Mouse (Mus musculus) CD4-positive helper T cell, adult 2 months (primary cell): ENCODE measurements around the gene Slc3a1.
A peak's percentile ranks its signal among the peaks of the same experiment; 100 is the strongest.

ENCODE experiments used
- DNase-seq: peaks from one replicate; pipeline ENCODE4 v3.0.0-alpha.2; 2012; ENCODE audit warnings: low read depth, missing footprints, low spot score

Slc3a1 gene

DNA sequence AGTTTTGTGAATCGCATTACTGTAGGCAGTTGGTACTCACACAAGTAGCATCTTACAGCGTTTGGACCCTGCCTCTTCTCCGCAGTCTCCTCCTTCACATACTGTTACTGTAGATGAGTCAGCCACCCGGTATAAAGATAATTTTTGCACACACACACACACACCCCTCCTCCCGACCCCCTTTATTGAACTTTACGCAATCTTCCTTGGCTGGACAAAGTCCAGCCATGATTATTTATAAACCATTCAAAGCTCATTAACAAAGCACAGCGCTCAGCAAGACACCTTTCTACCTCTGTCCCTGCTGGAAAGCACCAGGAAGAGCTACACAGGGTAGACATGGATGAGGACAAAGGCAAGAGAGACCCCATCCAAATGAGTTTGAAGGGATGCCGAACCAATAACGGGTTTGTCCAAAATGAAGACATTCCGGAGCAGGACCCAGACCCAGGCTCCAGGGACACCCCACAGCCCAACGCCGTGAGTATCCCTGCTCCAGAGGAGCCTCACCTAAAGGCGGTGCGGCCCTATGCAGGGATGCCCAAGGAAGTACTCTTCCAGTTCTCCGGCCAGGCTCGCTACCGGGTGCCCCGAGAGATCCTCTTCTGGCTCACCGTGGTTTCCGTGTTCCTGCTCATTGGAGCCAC, at the start of gene Slc3a1:
Slc3a1 (plus strand) TSS at position 284 of the 647 bp plus-strand sequence.
- DNase-seq, result no peak

DNA sequence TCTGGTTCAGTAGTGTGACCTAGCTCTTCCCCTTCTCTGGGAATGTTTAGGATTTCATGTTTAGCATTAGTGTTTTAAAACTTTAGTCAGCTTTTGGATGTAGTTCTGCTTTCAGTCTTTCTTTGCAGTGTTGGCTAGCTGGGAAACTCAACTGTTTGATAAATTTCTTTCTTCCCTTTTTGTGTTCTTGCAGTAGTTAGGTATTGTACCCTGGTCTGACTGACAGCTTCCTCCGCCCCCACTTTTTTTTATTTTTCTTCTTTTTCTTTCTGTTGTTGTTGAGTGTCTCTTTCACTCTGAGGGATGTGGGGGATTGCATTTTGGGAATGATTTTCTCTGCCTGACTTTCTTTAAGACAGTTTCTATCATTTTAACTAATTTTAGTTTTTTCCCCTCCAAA, 46.5 kb upstream of the Slc3a1 start:
- DNase-seq, result no peak

DNA sequence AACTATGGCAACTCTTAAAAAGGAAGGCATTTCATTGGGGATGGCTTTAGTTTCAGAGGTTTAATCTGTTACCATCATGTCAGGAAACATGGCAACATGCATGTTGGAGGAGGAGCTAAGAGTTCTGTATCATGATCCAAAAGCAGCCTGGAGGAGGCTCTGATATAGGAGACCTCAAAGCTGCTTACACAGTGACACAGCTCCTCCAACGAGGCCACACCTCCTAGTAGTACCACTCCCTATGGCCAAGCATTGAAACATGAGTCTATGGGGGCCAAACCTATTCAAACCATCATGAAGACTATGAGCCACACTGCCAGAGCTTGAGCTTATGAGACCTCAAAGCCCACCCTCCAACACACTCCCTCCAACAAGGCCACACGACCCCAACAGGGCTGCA, 45.4 kb upstream of the Slc3a1 start:
- no peak for DNase-seq

DNA sequence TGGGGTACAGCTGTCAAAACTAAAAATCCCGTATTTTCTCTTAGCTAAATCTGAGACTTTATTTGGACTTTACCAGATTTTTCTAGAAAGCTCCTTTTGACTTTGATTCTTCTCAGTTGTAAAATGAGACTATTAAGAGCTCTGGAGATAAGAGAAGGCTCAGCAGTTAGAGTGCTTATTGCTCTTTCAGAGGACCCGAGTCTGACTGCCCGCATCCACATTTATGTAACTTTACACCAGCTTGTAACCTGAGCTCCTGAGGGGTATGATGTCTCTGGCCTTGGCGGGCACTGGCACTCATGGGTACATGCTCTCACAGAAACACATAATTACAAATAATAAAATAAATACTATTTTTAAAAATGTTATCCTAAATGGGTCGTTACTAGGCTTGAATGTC, 41.8 kb upstream of the Slc3a1 start:
- DNase-seq, result no peak

DNA sequence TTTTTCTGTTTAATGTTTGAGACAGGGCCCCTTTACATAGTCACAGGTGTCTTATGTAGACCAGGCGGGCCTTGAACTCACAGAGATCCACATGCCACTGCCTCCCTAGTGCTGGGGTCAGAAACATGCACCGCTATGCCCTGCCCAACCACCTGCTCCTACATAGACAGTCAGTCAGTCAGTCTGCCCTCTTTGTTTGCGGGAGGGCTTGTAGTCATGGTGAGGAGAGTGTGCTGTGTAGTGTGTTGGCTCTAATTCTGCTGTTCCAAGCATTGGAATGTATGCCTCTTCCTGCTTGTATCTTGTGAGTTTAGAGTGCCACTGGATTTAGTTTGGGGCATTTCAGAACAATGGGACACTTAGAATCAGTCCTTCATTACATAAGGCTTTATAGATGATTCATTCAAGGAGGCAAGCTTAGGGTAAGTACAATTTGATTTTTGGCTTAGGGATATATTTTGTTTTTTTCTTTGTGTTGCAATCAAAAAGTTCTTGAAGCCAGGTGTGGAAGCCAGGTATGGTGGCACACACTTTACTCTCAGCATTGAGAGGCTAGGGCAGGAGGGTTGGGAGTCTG, 40.3 kb upstream of the Slc3a1 start:
- no peak for DNase-seq

DNA sequence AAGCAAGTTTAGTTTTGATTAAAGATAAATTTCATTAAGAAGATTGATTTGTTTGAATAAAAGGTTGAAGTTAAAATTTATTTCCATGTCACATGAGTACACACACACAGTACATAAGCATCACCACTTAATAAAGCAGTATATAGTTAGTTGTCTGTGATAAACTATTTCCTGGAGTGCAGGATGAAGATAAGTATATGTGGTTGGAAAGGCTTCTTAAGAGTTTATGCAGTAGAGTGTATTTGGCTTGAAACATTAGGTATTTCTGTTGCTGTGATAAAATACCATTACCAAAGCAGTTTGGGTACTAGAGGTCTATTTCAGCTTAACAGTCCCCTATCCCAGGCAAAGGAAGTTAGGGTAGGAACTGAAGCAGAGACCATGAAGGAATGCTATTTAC, 39.7 kb upstream of the Slc3a1 start:
- no peak for DNase-seq

DNA sequence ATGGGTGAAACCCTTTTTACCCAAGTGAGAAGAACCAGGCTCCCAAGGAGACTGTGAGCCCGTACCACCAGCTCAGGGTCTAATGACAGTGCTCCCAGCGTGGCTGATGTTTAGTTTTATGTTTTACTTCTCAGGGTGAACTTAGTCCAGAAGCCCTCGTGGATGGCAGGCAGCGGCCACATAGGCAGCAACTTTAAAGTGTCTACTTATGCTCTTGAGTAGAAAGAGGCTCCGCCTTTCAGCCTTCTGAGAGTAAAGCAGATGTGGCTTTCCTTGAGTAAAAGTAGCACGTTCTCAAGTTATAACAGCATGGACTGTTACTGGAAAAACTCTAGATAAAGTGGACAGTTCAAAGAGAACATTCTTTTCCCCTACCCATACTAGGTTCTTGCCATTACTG, 32.3 kb upstream of the Slc3a1 start:
- DNase-seq, result no peak

DNA sequence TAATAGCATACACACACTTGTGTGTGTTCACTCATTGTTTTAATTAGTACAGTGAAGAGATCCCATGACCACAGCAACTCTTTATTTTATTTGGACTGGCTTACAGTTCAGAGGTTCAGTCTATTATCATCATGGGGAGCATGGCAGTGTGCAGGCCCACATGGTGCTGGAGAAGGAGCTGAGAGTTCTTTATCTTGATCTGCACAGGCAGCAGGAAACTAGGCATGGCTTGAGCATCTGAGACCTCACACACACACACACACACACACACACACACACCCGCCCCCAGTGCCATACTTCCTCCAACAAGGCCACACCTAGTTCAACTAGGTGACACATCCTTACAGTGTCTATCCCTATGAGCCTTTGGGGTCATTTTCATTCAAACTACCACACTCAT, 30.5 kb upstream of the Slc3a1 start:
- DNase-seq, result peak; percentile 36

DNA sequence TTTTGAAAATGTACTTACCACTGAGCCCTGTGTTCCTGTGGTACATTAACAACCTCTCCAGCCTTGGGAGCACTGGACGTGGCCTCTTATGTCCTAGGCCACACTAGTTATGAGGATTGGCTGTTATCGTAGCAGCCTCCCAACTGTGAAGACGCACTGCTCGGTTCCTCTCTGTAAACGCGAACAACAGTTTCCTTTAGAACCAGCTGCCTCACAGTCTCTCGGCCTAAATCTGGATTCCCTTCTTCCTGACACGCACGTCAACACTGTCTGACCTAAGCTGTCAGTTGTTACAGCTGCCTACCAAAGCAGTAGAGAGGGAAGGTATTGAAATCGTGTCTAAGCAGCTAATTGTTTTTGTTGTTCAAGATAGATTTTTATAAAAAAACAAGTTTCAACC, 28.5 kb upstream of the Slc3a1 start:
- DNase-seq, result no peak

DNA sequence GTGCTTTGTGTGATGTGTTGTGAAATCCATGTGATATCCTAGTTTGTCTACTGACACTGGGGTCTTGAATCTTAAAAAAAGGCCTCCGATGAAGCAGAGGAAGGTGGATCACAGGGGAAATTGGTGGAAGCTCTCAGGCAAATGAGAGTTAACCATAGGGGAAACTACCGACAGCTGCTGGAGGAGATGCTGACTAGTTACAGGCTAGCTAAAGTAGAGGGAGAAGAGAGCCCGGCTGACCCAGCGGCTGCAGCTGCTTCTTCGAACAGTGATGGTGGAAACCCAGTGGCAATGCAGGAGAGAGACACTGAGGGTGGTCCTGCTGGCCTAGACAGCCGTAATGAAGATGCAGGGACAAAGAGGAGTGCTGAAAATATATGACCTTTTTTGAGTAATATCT, 14.7 kb upstream of the Slc3a1 start:
- no peak for DNase-seq

DNA sequence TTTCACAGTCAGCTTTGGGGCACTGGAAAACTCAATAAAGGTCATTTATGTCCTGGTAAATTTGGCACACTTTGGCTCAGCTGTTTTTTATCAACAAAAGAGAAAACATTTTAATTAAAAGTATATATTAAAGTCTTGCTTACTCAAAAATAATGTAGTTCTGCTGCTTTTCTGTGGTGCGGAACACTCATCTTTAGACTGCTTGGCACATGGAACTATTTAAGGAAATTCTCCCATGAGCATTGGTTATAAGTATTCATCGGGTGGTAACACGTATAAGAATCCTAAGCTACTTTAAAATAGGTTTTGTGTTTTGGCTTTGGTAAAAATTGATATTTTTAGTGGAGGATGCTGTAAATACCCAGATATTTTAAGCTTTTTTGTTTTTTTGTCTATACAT, 13.5 kb upstream of the Slc3a1 start:
- no peak for DNase-seq

DNA sequence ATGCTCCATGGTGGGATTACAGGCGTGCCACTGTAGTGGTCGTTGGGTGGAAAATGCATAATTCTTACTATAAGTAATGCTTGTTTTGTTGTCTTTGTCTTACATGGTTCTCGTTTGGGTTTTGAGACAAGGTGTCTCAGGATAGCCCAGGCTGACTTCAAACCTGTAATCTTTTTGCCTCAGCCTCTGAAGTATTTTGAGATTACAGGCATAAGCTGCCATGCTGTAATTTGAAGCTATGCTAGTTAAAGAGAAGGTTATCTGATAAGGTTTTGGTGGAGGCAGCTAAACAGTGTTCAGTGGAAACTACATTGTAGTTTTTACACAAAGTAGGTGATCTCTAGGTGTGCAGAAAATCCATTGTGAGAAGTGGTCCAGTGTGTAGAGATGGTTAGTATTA, 9.8 kb upstream of the Slc3a1 start:
- DNase-seq, result no peak

DNA sequence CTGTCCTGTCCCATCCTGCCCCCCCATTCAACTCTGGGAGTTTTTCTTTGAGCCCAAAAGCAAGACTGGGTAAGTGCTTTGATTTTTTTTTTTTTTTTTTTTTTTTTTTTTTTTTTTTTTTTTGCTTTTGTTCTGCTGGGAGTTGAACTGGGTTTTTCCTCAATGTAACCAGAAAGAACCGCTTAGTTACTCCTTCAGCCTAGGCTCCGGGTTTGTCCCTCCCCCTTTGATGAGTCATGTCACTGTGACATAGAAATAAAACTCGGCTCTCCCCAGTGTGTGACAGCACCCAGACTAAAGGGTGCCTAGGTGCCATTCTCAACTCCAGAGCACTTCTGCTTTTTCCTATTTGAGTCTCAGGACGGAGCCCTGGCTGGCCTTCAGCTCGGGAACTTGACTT, 9.4 kb upstream of the Slc3a1 start:
- DNase-seq, result peak; percentile 29

DNA sequence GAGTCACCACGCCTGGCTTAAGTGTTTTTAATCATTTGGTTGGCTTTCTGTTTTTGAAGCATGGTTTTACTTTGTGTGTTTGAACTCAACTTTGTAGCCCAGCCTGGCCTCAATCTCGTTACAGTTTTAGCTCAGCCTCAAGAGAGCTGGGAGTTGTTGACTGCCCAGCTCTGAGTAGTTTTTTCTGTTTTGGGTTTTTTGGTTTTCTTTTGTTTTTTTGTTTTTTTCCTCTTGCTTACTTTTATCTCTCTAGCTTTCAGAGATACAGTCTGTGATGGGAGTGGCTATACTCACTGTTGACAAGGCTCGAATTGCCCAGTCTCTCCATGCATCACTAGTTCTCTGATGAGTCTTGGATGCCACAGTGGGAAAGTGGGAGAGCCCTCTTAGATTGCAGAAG, 7.8 kb upstream of the Slc3a1 start:
- DNase-seq, result no peak

DNA sequence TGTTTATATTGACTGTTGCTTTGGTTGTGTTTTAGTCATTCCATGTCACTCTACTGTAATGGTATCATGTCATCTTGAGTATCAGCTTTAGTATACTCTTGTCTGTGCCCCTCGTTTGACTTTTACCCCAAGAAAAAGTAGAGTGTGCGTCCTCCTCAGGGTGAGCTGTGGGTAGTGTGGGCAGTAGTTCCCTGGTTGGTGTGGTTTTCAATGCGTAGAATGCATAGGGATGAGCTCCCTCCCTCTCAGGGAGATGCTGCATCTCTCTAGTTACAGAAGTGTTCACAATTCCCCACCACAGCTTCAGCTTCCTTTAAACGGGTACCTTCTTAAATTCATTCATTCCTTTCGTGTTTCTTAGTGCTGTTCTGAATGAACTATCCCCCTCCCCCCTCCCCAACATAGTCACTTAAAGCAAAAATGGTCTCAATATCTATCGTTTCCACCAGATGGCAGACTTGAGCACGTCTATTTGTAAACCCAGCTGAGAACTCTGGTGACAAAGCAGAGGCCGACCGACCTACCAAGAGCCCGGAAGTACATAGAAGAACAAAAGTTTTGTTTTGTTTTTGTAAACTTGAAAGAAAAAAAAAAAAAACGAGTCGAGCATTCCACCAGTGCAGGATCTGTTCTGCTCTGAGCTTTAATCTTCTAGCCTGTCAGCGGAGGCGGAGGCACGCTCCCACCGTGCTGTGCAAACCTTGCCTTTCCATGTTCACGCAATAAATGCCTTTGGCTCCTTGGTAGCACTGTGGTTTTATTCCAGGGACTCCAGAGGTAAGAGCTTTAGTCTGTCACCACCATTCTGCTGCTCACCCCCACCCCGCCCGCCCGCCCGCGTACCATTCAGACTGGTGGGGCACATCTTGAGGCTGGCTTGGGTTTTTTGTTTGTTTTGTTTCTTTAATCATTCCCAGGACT, 4.7 kb upstream of the Slc3a1 start:
- peak; percentile 91 for DNase-seq

DNA sequence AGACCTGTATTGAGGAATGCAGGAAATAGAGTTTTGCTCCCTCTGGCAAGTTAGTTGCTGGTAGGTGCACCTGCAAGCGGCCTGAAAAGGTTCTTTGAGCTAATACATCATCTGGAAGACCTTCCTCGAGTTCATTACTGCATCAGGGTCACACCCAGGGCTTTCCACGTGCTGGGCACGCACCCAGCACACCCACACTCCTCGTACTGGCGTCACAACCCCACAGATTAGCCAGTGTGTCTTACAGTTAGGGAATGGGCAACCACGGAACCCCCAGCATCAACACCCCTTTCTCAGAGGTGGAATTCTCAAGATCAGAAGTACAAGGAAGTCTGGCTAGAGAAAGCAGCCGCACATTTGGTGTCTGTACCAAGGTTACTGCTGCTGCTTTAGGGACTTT, 3.9 kb upstream of the Slc3a1 start:
- DNase-seq, result no peak

DNA sequence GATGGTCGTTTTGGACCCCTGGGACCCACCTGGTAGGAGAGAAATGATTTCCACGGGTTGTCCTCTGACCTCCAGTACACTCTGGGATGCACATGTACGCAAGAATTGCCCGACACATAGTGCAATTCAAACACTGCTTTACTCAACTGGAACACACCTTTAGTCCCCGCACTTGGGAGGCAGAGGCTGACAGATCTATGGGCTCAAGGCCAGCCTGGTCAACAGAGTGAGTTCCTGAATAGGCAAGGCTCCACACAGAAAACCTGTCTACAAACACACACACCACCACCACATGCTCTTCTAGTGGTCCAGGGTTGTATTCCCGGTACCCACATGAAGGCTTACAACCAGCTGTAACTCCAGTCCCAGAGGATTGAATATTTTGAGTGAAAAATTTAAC, 3.0 kb upstream of the Slc3a1 start:
- no peak for DNase-seq

DNA sequence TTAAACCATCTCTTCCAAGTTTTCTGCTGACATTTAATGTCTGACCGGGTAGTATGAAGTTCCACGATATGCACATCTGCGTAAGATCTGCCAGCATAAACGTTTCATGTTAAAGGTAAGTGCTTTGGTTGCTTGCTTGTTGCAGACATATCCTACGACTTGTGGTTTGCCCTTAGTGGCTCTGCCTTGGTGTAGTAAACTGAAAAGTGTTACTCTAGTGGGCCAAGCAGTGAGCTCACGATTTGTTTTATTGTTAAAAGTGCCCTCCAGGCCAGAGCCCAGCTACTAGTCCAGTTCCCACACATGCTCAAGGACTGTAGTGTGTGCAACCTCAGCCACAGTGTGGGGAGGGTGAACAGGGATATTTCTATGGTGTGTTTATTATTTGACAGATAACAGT, 1.7 kb upstream of the Slc3a1 start:
- no peak for DNase-seq

DNA sequence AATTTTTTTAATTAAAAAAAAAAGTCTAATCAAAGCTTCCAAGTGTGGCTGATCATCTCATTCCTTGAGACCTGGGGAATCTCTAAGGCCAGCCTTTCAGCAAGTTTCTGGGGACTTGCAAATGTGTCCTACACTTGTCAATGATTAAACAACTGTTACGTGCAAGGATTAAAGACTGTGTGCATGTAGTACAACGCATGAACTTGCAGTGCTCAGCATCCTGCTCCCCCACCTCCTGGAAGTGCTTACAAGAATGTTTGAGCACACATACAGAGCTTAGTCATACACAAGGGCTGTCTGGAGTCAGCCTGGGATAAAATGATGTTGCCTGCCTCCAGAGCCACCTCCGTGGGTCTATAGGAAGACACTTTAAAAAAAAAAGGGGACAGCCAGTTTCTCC, 929 bp upstream of the Slc3a1 start:
- no peak for DNase-seq

DNA sequence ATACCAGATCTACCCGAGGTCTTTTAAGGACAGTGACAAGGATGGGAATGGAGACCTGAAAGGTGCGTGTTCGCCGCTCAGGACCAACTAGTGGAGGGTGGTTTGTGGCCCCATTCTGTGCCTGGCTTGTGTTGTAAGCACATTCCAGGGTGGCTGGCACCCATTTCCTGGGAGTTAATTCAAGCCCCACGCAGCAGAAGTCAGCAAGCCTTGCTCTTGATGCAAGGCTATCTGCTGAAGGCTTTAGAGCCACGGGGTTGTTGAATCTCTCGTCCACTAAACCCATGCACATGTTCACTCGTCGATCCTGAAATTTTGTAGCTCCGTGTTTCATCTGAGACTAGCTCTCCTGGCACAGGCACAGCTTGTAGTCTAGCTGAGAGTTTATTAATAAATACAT, 621 bp downstream of the Slc3a1 start:
- no peak for DNase-seq

DNA sequence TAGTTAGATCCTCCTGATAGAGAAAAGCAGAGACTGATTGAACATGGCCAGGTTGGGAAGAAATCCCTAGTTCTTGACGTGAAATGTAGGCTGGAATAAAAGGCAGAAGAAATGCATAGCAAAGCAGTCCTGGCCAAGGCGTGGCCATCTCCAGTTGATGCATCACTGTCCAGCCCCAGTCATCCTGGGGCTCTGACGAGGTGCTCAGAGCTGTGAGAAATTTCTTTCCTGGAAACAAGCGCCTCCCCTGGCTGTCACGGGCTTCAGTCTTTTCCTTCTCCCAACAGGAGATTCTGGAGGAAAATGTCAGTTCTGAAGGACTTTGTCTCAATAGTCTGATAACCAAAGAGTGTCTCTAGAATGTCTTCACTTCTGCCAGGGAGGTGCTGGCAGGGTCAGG, 2.5 kb downstream of the Slc3a1 start:
- DNase-seq, result no peak

DNA sequence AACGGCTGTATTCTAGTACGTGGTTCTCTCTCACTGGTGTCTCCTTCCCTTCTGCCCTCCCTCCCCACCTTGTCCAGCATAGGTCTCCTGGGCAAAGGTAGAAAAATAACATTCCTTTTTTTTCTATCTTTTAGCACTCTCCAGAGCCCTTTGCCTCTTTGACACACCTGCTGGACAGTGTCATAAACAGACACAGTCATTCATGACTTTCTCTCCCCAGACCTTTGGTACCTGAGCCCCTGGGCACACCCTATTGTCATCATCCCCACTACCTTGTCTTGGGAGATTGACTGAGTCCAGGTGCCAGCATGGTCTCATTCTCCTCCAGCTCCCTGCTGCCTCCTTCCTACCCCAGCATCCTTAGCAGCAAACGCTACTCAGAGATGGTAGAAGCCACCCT, 4.9 kb downstream of the Slc3a1 start:
- DNase-seq, result no peak

DNA sequence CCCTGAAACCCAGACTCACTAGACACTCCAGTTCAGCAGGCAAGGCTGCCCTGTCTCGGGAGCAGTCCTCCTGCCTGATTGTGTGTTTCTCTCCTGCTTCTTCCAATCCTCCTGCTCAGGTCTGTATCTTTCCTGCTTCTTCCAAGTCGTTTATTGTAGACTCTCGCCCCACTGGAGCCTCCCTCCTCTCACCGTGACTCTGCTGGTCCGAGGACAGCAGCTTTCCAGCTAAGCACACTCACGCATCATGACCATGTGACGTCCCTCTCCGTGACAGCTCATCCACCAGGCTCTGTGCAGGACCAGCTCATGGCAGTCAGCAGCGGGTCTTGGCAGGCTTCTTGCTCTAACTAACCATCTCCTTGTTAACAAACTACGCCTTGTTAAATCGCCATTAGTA, 5.9 kb downstream of the Slc3a1 start:
- no peak for DNase-seq
